Mouse (Mus musculus): Measurements from ENCODE around the gene Tlcd1. TPM values are rescaled to one million over a fixed set of nuclear protein-coding genes. Genes with fewer than 3 reads are reported as not detected.
A peak's percentile ranks its signal among the peaks of the same experiment; 100 is the strongest.

Tlcd1 gene
- total and polyA plus RNA-seq, 3 experiments: 23.3 to 28.3 TPM; not detected in 1

DNA sequence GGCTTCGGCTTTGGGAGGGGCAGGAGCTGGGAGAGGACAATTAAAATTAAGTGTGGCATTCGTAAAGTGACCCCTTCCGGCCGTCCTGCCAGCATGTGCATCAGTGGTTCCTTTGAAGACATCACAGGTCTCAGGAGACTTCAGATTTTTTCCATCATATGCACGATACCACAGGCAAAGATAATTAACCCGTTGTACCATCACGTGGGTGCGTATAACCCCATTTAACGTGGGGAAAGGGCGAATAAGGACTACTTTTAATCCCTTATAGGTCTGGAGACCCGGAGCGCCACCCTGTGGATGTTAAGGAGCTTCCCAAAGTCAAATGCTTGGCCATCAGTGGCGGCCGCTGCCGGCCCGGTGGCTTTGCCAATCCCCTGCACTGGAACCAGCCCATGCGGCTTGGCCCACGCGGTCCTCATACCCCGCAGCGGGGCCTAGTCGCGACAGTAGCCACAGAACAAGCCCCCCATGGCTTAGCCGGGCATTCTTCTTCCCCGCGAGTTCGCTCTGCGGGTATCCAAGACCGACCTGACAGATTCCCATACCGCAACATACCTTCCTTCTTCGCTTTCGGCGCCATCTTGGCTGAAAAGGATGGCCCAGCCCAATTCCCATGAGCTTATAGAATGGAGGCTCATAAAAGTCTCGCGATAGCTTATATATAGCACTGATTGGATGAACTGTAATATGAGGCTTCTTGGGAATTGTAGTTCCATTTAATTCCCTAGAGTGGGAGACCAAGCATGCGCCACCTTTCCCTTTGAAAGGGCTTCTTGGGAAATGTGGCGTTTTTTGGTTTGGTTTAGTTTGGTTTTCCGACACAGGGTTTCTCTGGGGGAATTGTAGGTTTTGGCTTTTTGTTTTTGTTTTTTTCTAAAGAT, 6.7 kb downstream of the Tlcd1 start, which contains the start of gene Rpl23a:
Gene Rpl23a, minus strand, starts transcription at position 624 of the 884 bp plus-strand sequence.
- H3K27ac ChIP-seq (ENCODE audit: control insufficient read depth, low read depth, low read length): peak within 1 kb of the TSS; percentile 89
- H3K36me3 ChIP-seq (ENCODE audit: control insufficient read depth in 1 of 2, insufficient read depth in 2 of 2, low read length in 2 of 2): peaks cover 12 to 34% of the 10 kb centered on the region in 2 experiments
- peak within 1 kb of the TSS; percentile 62 to 72 for H3K4me3 ChIP-seq (ENCODE audit: control insufficient read depth in 1 of 2, insufficient read depth in 1 of 2, low read depth in 2 of 2, low read length in 2 of 2)
- H3K27me3 ChIP-seq (ENCODE audit: control insufficient read depth in 1 of 2, insufficient read depth in 2 of 2, low read length in 2 of 2): no peaks in the 10 kb centered on the region
- DNase-seq (ENCODE audit: low read depth, low spot score): peak; percentile 98
- no peaks in the 10 kb centered on the region for H3K9me3 ChIP-seq (replicated peaks; ENCODE audit: insufficient read depth, low read length)
- peaks cover 31% of the 10 kb centered on the region for H3K79me2 ChIP-seq (ENCODE audit: control insufficient read depth, insufficient read depth, low read length, poor library complexity)
- peak within 1 kb of the TSS; percentile 91 for H3K9ac ChIP-seq (ENCODE audit: control insufficient read depth, low read depth, low read length, poor library complexity, severe bottlenecking)
- TF ChIP-seq ZC3H11A (IDR thresholded peaks at IDR 0.05; ENCODE audit: low read depth, low read length) (no peak), SIN3A (IDR thresholded peaks at IDR 0.05; ENCODE audit: low read length) (peak; percentile 88), MAX (IDR thresholded peaks at IDR 0.05; ENCODE audit: low read length) (peak; percentile 50), POLR2AphosphoS2 (IDR thresholded peaks at IDR 0.05; ENCODE audit: low read length) (peak; percentile 98), USF2 (IDR thresholded peaks at IDR 0.05; ENCODE audit: borderline replicate concordance in 1 of 2, insufficient read depth in 1 of 2, low read depth in 1 of 2, low read length in 2 of 2) (no peak), E2F4 (IDR thresholded peaks at IDR 0.05; ENCODE audit: borderline replicate concordance, low read depth, low read length) (no peak), SMC3 (IDR thresholded peaks at IDR 0.05; ENCODE audit: low read depth, low read length) (0 out of 2 replicates have a peak, but pooled peaks have one; percentile 12), USF1 (IDR thresholded peaks at IDR 0.05; ENCODE audit: low read depth, low read length) (peak; percentile 74), RAD21 (IDR thresholded peaks at IDR 0.05; ENCODE audit: low read depth, low read length) (no peak), CHD1 (IDR thresholded peaks at IDR 0.05; ENCODE audit: low read depth, low read length) (peak; percentile 63; the same call in 1 of the 2 replicates), CHD2 (IDR thresholded peaks at IDR 0.05; ENCODE audit: low read length) (peak; percentile 99), HCFC1 (IDR thresholded peaks at IDR 0.05; ENCODE audit: low read depth, low read length) (peak; percentile 99), KAT2A (conservative IDR thresholded peaks at IDR 0.05; ENCODE audit: low read depth, low read length) (peak; percentile 98), ZNF384 (IDR thresholded peaks at IDR 0.05; ENCODE audit: low read depth, low read length) (peak; percentile 12; the same call in 1 of the 2 replicates), GABPA (IDR thresholded peaks at IDR 0.05; ENCODE audit: low read depth, low read length) (no peak), TCF12 (IDR thresholded peaks at IDR 0.05; ENCODE audit: low read depth, low read length) (peak; percentile 82; the same call in 1 of the 2 replicates), NRF1 (IDR thresholded peaks at IDR 0.05; ENCODE audit: insufficient read depth, low read depth, low read length, poor library complexity, severe bottlenecking) (peak; percentile 73), MEF2A (IDR thresholded peaks at IDR 0.05; ENCODE audit: extremely low read depth, insufficient replicate concordance, low read depth, low read length, poor library complexity, severe bottlenecking) (no peak), ZMIZ1 (IDR thresholded peaks at IDR 0.05; ENCODE audit: low read depth, low read length) (peak; percentile 98), ELF1 (IDR thresholded peaks at IDR 0.05; ENCODE audit: low read depth, low read length) (no peak), MYB (IDR thresholded peaks at IDR 0.05; ENCODE audit: low read depth, low read length) (no peak), TBP (IDR thresholded peaks at IDR 0.05; ENCODE audit: low read depth, low read length) (peak; percentile 99), JUND (IDR thresholded peaks at IDR 0.05; ENCODE audit: low read depth, low read length) (no peak), NELFE (IDR thresholded peaks at IDR 0.05; ENCODE audit: low read depth, low read length) (peak; percentile 99), CTCF (IDR thresholded peaks at IDR 0.05 in 2 of 3, conservative IDR thresholded peaks at IDR 0.05 in 1 of 3; ENCODE audit: control insufficient read depth in 1 of 3, insufficient read depth in 1 of 3, low read depth in 2 of 3, low read length in 3 of 3, poor library complexity in 1 of 3, severe bottlenecking in 1 of 3) (peak in 2 of 3 experiments; percentile 33 to 42; a peak in 3 of 6 replicates), EP300 (IDR thresholded peaks at IDR 0.05; ENCODE audit: low read depth in 1 of 2, low read length in 2 of 2) (no peak), UBTF (IDR thresholded peaks at IDR 0.05; ENCODE audit: borderline replicate concordance, insufficient read depth, low read depth, low read length) (no peak), POLR2AphosphoS5 (IDR thresholded peaks at IDR 0.05; ENCODE audit: borderline replicate concordance, low read depth, low read length) (peak; percentile 91; the same call in 1 of the 2 replicates), BHLHE40 (IDR thresholded peaks at IDR 0.05; ENCODE audit: borderline replicate concordance, low read depth, low read length) (no peak), MXI1 (IDR thresholded peaks at IDR 0.05; ENCODE audit: low read depth, low read length) (peak; percentile 69; the same call in 1 of the 2 replicates), MYC (IDR thresholded peaks at IDR 0.05; ENCODE audit: low read depth, low read length) (peak; percentile 95), ETS1 (IDR thresholded peaks at IDR 0.05; ENCODE audit: low read depth, low read length) (no peak; the same call in 1 of the 2 replicates), TAL1 (IDR thresholded peaks at IDR 0.05; ENCODE audit: low read length) (no peak), POLR2A (IDR thresholded peaks at IDR 0.05; ENCODE audit: control insufficient read depth in 1 of 2, insufficient read depth in 1 of 2, low read depth in 1 of 2, low read length in 2 of 2, poor library complexity in 1 of 2) (peak; percentile 89 to 99; a peak in 3 of 4 replicates)
- H3K4me1 ChIP-seq (ENCODE audit: control insufficient read depth in 1 of 2, insufficient read depth in 2 of 2, low read length in 2 of 2): peaks cover 4 to 19% of the 10 kb centered on the region in 2 experiments; a peak in 3 of 4 replicates

Data from MEL (cell line).